Mouse (Mus musculus): ENCODE data around the gene Cenpt. TPM values are rescaled to one million over a fixed set of nuclear protein-coding genes. Genes with fewer than 3 reads are reported as not detected.

Cenpt gene
- 15.7 and 16.3 TPM in 2 replicates for polyA plus RNA-seq (2012; rRNA removed)

GRCm38 (mm10) chr8:105853178-105853577 lies at the start of gene Cenpt:
Gene Cenpt, minus strand, starts transcription at chr8:105853278.
- peak within 1 kb of the TSS; percentile 55 for H3K4me3 ChIP-seq (ENCODE audit: control insufficient read depth, low read depth, low read length)
- no peak within 1 kb of the TSS for H3K27ac ChIP-seq (ENCODE audit: control insufficient read depth, insufficient read depth, low read depth, low read length)
- TF ChIP-seq POLR2A (IDR thresholded peaks at IDR 0.05; ENCODE audit: control insufficient read depth, low read depth, low read length) (no peak), CTCF (IDR thresholded peaks at IDR 0.05; ENCODE audit: control insufficient read depth, insufficient read depth, insufficient replicate concordance, low read depth, low read length) (no peak)
- H3K27me3 ChIP-seq (ENCODE audit: control insufficient read depth, insufficient read depth, low read length) = no peaks in the 10 kb centered on the region
- peaks cover 12% of the 10 kb centered on the region for H3K4me1 ChIP-seq (ENCODE audit: control insufficient read depth, insufficient read depth, low read length)
- H3K36me3 ChIP-seq (ENCODE audit: control insufficient read depth, insufficient read depth, low read length) = no peaks in the 10 kb centered on the region

- Histone ChIP-seq H3K4me1 (ENCODE audit: control insufficient read depth, insufficient read depth, low read length) (peaks cover 4% of the 10 kb centered on the region; the same call in 1 of the 2 replicates), H3K36me3 (ENCODE audit: control insufficient read depth, insufficient read depth, low read length) (no peaks in the 10 kb centered on the region), H3K4me3 (ENCODE audit: control insufficient read depth, low read depth, low read length) (peak overlapping the region; percentile 86), H3K27me3 (ENCODE audit: control insufficient read depth, insufficient read depth, low read length) (no peaks in the 10 kb centered on the region), H3K27ac (ENCODE audit: control insufficient read depth, insufficient read depth, low read depth, low read length) (peak overlapping the region; percentile 84)
- TF ChIP-seq CTCF (IDR thresholded peaks at IDR 0.05; ENCODE audit: control insufficient read depth, insufficient read depth, insufficient replicate concordance, low read depth, low read length) = no peak
- TF ChIP-seq POLR2A (IDR thresholded peaks at IDR 0.05; ENCODE audit: control insufficient read depth, low read depth, low read length) = no peak
These were observed 48.0 kb upstream of the Cenpt start for GRCm38 (mm10) chr8:105900941-105901616.

- H3K27me3 ChIP-seq (ENCODE audit: control insufficient read depth, insufficient read depth, low read length) = no peaks in the 10 kb centered on the region
- peaks cover 4% of the 10 kb centered on the region; the same call in 1 of the 2 replicates for H3K4me1 ChIP-seq (ENCODE audit: control insufficient read depth, insufficient read depth, low read length)
- peak within 1 kb of the TSS; percentile 86 for H3K4me3 ChIP-seq (ENCODE audit: control insufficient read depth, low read depth, low read length)
- no peaks in the 10 kb centered on the region for H3K36me3 ChIP-seq (ENCODE audit: control insufficient read depth, insufficient read depth, low read length)
- peak within 1 kb of the TSS; percentile 84 for H3K27ac ChIP-seq (ENCODE audit: control insufficient read depth, insufficient read depth, low read depth, low read length)
- TF ChIP-seq CTCF (IDR thresholded peaks at IDR 0.05; ENCODE audit: control insufficient read depth, insufficient read depth, insufficient replicate concordance, low read depth, low read length) (no peak), POLR2A (IDR thresholded peaks at IDR 0.05; ENCODE audit: control insufficient read depth, low read depth, low read length) (peak; percentile 83)
These were observed 47.3 kb upstream of the Cenpt start, which contains the start of gene Pskh1 for GRCm38 (mm10) chr8:105900180-105900940. Gene Pskh1, plus strand, starts transcription at chr8:105900441.

- TF ChIP-seq POLR2A (IDR thresholded peaks at IDR 0.05; ENCODE audit: control insufficient read depth, low read depth, low read length) (no peak), CTCF (IDR thresholded peaks at IDR 0.05; ENCODE audit: control insufficient read depth, insufficient read depth, insufficient replicate concordance, low read depth, low read length) (no peak)
- H3K36me3 ChIP-seq (ENCODE audit: control insufficient read depth, insufficient read depth, low read length) = no peaks in the 10 kb centered on the region
- no peak overlapping the region for H3K27ac ChIP-seq (ENCODE audit: control insufficient read depth, insufficient read depth, low read depth, low read length)
- no peak overlapping the region for H3K4me3 ChIP-seq (ENCODE audit: control insufficient read depth, low read depth, low read length)
- H3K27me3 ChIP-seq (ENCODE audit: control insufficient read depth, insufficient read depth, low read length) = no peaks in the 10 kb centered on the region
- H3K4me1 ChIP-seq (ENCODE audit: control insufficient read depth, insufficient read depth, low read length) = peaks cover 6% of the 10 kb centered on the region; the same call in 1 of the 2 replicates
These were observed 44.9 kb upstream of the Cenpt start for GRCm38 (mm10) chr8:105897801-105898480.

- Histone ChIP-seq H3K4me1 (ENCODE audit: control insufficient read depth, insufficient read depth, low read length) (peaks cover 2% of the 10 kb centered on the region; the same call in 1 of the 2 replicates), H3K36me3 (ENCODE audit: control insufficient read depth, insufficient read depth, low read length) (peaks cover 3% of the 10 kb centered on the region), H3K27me3 (ENCODE audit: control insufficient read depth, insufficient read depth, low read length) (no peaks in the 10 kb centered on the region), H3K4me3 (ENCODE audit: control insufficient read depth, low read depth, low read length) (no peak within 1 kb of the TSS), H3K27ac (ENCODE audit: control insufficient read depth, insufficient read depth, low read depth, low read length) (no peak within 1 kb of the TSS)
- TF ChIP-seq POLR2A (IDR thresholded peaks at IDR 0.05; ENCODE audit: control insufficient read depth, low read depth, low read length) (no peak), CTCF (IDR thresholded peaks at IDR 0.05; ENCODE audit: control insufficient read depth, insufficient read depth, insufficient replicate concordance, low read depth, low read length) (no peak)
These were observed 40.3 kb upstream of the Cenpt start, which contains the start of gene Nrn1l for GRCm38 (mm10) chr8:105893339-105893738. Gene Nrn1l, plus strand, starts transcription at chr8:105893567.

GRCm38 (mm10) chr8:105892432-105892831 lies 39.4 kb upstream of the Cenpt start:
- Histone ChIP-seq H3K27ac (ENCODE audit: control insufficient read depth, insufficient read depth, low read depth, low read length) (no peak overlapping the region), H3K4me1 (ENCODE audit: control insufficient read depth, insufficient read depth, low read length) (peaks cover 2% of the 10 kb centered on the region; the same call in 1 of the 2 replicates), H3K4me3 (ENCODE audit: control insufficient read depth, low read depth, low read length) (no peak overlapping the region), H3K27me3 (ENCODE audit: control insufficient read depth, insufficient read depth, low read length) (no peaks in the 10 kb centered on the region), H3K36me3 (ENCODE audit: control insufficient read depth, insufficient read depth, low read length) (peaks cover 4% of the 10 kb centered on the region)
- TF ChIP-seq CTCF (IDR thresholded peaks at IDR 0.05; ENCODE audit: control insufficient read depth, insufficient read depth, insufficient replicate concordance, low read depth, low read length) (0 out of 2 replicates have a peak, but pooled peaks have one; percentile 13), POLR2A (IDR thresholded peaks at IDR 0.05; ENCODE audit: control insufficient read depth, low read depth, low read length) (no peak)

Data from testis, adult 2 months (tissue).